Mouse (Mus musculus): ENCODE measurements around the gene Ckb. TPM values are rescaled to one million over a fixed set of nuclear protein-coding genes. Genes with fewer than 3 reads are reported as not detected.

The Ckb gene
- total and polyA plus RNA-seq, 2 experiments from 2014 or later = 2,405 to 3,255 TPM

DNA sequence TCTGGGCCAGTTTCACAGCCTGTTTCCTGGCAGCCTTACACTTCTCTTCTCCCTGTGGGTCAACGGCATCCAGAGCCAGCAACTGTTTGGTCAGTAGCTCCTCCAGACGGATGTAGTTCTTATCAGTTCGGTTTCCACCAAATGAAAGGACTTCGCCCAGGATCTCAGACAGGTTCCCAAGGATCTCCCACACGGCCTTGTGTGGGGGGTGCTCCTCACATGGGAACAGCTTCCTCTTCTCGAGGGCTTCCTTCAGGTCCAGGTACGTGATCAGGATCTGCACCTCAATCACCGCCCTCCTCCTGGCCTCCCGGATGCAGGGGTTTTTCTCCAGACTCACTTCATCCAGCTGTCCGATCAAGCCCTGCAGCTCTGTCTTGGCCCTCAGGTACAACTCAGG lies 38.0 kb upstream of the Ckb start:
- 94% methylated on average over 10 of the region's 10 CpGs for WGBS
- no peak overlapping the region for H3K27ac ChIP-seq
- H3K9me3 ChIP-seq (ENCODE audit: low read length) = no peaks in the 10 kb centered on the region
- H3K36me3 ChIP-seq (ENCODE audit: insufficient read depth, low read length) = peaks cover 24% of the 10 kb centered on the region
- H3K4me1 ChIP-seq (ENCODE audit: insufficient read depth, low read length) = peaks cover 9% of the 10 kb centered on the region
- no peak for DNase-seq (ENCODE audit: low spot score)
- H3K27me3 ChIP-seq (ENCODE audit: insufficient read depth, low read length) = no peaks in the 10 kb centered on the region
- no peak for ATAC-seq
- no peak overlapping the region for H3K9ac ChIP-seq (replicated peaks; ENCODE audit: low read length)
- no peak for TF ChIP-seq CTCF (IDR thresholded peaks at IDR 0.05; ENCODE audit: low read depth)
- H3K4me2 ChIP-seq (ENCODE audit: low read depth, low read length) = no peak overlapping the region
- no peak overlapping the region for H3K4me3 ChIP-seq (ENCODE audit: low read length)

DNA sequence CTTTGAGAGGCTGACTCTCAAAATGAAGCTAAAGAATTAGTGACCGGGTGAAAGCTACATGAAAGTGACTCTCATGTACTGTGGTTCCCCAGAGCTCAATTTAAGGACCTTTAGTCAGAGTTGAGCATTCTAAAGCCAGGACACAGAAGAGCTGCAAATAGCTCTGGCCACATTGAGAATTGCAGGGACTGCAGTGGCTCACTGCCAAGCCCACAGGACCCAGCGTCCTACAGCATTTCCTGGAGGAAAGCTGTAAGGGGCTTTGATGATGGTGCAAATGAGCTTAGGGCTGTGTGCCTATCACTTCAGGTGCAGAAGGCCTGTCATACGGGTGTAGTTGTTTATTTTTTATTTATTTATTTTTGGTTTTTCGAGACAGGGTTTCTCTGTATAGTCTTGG lies 36.0 kb upstream of the Ckb start:
- Histone ChIP-seq H3K36me3 (ENCODE audit: insufficient read depth, low read length) (peaks cover 24% of the 10 kb centered on the region), H3K9me3 (ENCODE audit: low read length) (no peaks in the 10 kb centered on the region), H3K4me2 (ENCODE audit: low read depth, low read length) (no peak overlapping the region), H3K9ac (replicated peaks; ENCODE audit: low read length) (no peak overlapping the region), H3K4me1 (ENCODE audit: insufficient read depth, low read length) (peaks cover 9% of the 10 kb centered on the region), H3K27me3 (ENCODE audit: insufficient read depth, low read length) (no peaks in the 10 kb centered on the region), H3K4me3 (ENCODE audit: low read length) (no peak overlapping the region), H3K27ac (peak overlapping the region; percentile 22; the same call in 1 of the 2 replicates)
- peak; percentile 22; the same call in 1 of the 2 replicates for TF ChIP-seq CTCF (IDR thresholded peaks at IDR 0.05; ENCODE audit: low read depth)
- no peak for ATAC-seq
- DNase-seq (ENCODE audit: low spot score) = no peak
- WGBS = 61% methylated on average over 4 of the region's 4 CpGs

DNA sequence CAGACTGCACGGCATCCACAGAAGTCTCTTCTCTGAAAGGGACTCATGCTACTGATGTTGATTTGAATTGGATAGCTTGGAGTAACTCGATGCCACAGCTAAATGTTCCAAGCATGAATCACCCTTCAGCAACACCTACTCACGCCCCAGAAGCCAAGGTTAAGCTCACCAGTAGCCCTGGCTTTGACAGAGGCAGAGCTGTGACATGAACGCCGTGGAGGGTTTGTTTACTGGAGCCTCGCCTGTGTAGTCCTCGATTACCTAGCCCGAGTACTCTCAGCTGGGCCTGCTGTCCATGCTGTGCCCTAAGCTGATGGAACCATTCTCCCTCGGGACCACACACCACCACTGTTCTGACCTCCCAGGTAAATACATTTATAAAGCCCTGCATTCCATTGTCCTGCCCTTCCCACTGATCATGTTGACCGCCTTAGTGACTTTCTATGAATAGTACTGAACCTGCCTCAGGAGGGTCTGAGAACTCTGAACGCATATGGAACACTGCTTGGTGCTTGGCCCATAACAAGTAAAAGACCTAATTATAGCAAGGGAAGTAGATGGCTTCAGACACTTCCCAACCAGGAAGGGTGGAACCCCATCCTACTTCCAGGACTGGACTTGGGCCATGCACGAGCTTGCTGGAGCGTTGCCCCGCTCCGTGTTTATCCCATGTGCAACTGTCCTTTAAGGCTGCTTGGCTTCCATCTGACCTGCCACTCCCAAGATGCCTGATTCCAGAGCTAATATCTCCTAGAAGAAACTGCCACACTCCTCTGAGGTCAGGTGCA lies 33.2 kb upstream of the Ckb start:
- H3K9me3 ChIP-seq (ENCODE audit: low read length) = no peaks in the 10 kb centered on the region
- WGBS = 76% methylated on average over 15 of the region's 15 CpGs

DNA sequence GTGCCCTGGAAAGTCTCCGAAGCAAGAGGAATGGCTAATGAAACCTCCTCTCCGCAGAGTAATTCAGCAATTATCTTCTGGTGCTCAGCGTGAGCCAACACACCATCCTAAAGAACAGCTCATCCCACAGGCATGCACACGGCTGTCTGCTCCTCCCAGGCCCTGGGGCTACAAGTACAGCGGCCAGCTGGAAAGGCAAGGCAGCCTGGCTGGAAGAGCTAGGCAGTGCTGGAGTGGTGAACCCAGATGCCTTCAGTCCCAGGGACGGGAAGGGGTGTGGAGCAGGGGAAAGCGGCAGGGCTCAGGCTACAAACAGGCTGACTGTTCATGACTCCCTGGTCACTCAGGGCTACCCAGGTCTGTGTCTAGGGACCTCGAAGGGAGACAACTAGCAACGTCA lies 32.5 kb upstream of the Ckb start:
- Histone ChIP-seq H3K27ac (peak overlapping the region; percentile 55), H3K36me3 (ENCODE audit: insufficient read depth, low read length) (peaks cover 8% of the 10 kb centered on the region; the same call in 1 of the 2 replicates), H3K9me3 (ENCODE audit: low read length) (no peaks in the 10 kb centered on the region), H3K27me3 (ENCODE audit: insufficient read depth, low read length) (no peaks in the 10 kb centered on the region), H3K9ac (replicated peaks; ENCODE audit: low read length) (no peak overlapping the region), H3K4me3 (ENCODE audit: low read length) (no peak overlapping the region), H3K4me2 (ENCODE audit: low read depth, low read length) (no peak overlapping the region), H3K4me1 (ENCODE audit: insufficient read depth, low read length) (no peaks in the 10 kb centered on the region)
- 42% methylated on average over 9 of the region's 9 CpGs for WGBS
- DNase-seq (ENCODE audit: low spot score) = peak; percentile 26
- TF ChIP-seq CTCF (IDR thresholded peaks at IDR 0.05; ENCODE audit: low read depth) = no peak
- peak; percentile 13; the same call in 1 of the 2 replicates for ATAC-seq

More for the DNA sequence above, 33.2 kb upstream of the Ckb start:
- Histone ChIP-seq H3K4me3 (ENCODE audit: low read length) (no peak overlapping the region), H3K36me3 (ENCODE audit: insufficient read depth, low read length) (peaks cover 15% of the 10 kb centered on the region), H3K4me1 (ENCODE audit: insufficient read depth, low read length) (no peaks in the 10 kb centered on the region), H3K9ac (replicated peaks; ENCODE audit: low read length) (no peak overlapping the region), H3K4me2 (ENCODE audit: low read depth, low read length) (no peak overlapping the region), H3K27ac (peak overlapping the region; percentile 55; the same call in 1 of the 2 replicates), H3K27me3 (ENCODE audit: insufficient read depth, low read length) (no peaks in the 10 kb centered on the region)
- TF ChIP-seq CTCF (IDR thresholded peaks at IDR 0.05; ENCODE audit: low read depth) = no peak
- no peak for ATAC-seq
- DNase-seq (ENCODE audit: low spot score) = no peak

DNA sequence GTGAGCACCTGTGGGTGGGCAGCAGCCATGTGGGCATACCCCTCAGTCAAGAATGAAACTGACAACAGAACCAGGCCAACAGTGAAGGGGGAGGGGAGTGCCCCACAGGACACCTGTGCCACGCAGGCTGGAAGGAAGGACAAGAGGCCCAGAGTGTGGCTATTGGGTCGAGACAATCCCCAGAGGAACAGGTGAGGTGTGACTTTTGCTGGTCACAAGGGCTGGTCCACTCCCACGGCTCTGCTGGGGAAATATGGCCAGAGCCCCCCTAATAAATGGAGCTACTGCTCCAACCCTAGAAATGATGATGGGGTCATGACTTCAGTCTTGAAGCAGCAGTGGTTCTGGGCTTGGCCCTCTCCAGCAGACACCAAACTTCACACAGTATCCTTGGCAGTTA lies 31.2 kb upstream of the Ckb start:
- Histone ChIP-seq H3K9ac (replicated peaks; ENCODE audit: low read length) (no peak overlapping the region), H3K4me1 (ENCODE audit: insufficient read depth, low read length) (no peaks in the 10 kb centered on the region), H3K27ac (no peak overlapping the region), H3K36me3 (ENCODE audit: insufficient read depth, low read length) (no peaks in the 10 kb centered on the region), H3K4me3 (ENCODE audit: low read length) (no peak overlapping the region), H3K9me3 (ENCODE audit: low read length) (no peaks in the 10 kb centered on the region), H3K4me2 (ENCODE audit: low read depth, low read length) (no peak overlapping the region), H3K27me3 (ENCODE audit: insufficient read depth, low read length) (no peaks in the 10 kb centered on the region)
- WGBS = 72% methylated on average over 3 of the region's 3 CpGs
- DNase-seq (ENCODE audit: low spot score) (no peak), ATAC-seq (no peak)
- TF ChIP-seq CTCF (IDR thresholded peaks at IDR 0.05; ENCODE audit: low read depth) = no peak

DNA sequence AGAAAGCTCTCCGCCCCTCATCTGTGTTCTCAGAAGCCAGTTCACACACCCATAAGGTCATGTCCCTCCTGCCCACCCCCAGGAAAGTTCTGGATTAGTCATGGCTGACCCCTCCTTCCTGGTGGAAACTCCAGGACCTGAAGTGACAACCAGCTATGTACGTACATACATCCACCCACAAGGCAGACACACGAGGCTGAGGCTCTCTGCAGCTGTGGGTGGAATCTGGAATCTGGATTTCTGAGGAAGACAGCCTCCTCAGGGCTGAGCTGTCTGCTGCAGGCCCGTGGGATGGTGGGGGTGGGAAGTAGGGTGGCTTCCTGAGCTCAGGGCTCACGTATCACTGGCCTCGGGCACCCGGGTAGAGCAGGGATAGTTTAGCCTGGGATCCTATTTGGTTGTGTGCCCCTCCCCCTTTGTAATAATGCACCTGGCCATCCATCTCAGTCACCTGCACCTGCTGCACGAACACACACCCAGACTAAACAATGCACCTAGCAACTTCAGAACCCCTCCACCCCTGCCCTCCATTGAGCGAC lies 28.9 kb upstream of the Ckb start:
- no peaks in the 10 kb centered on the region for H3K4me1 ChIP-seq (ENCODE audit: insufficient read depth, low read length)
- 80% methylated on average over 9 of the region's 9 CpGs for WGBS
- no peak overlapping the region for H3K4me2 ChIP-seq (ENCODE audit: low read depth, low read length)
- ATAC-seq (no peak), DNase-seq (ENCODE audit: low spot score) (no peak)
- TF ChIP-seq CTCF (IDR thresholded peaks at IDR 0.05; ENCODE audit: low read depth) = no peak
- H3K36me3 ChIP-seq (ENCODE audit: insufficient read depth, low read length) = no peaks in the 10 kb centered on the region
- no peak overlapping the region for H3K4me3 ChIP-seq (ENCODE audit: low read length)
- no peaks in the 10 kb centered on the region for H3K9me3 ChIP-seq (ENCODE audit: low read length)
- no peak overlapping the region for H3K9ac ChIP-seq (replicated peaks; ENCODE audit: low read length)
- no peak overlapping the region for H3K27ac ChIP-seq
- H3K27me3 ChIP-seq (ENCODE audit: insufficient read depth, low read length) = no peaks in the 10 kb centered on the region

DNA sequence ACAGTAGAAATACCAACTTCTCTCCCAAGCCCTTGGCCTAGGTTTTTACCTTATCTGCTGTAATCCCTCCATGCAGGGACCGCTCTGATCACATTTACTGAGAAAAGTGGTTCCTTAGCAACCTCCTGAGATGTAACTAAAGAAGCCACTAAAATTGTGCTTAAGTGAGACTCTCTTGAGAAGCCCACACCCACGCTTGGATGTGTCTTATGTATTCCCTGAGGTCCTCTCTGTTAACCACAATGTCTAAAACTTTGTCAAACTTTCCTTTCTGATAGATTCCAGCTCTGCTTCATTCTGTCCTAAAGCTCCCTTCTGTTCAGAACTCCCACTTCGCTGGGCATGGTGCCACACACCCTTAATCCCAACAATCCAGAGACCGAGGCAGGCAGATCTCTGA lies 27.4 kb upstream of the Ckb start:
- no peak overlapping the region for H3K27ac ChIP-seq
- no peaks in the 10 kb centered on the region for H3K36me3 ChIP-seq (ENCODE audit: insufficient read depth, low read length)
- TF ChIP-seq CTCF (IDR thresholded peaks at IDR 0.05; ENCODE audit: low read depth) = no peak
- no peaks in the 10 kb centered on the region for H3K27me3 ChIP-seq (ENCODE audit: insufficient read depth, low read length)
- H3K4me1 ChIP-seq (ENCODE audit: insufficient read depth, low read length) = peaks cover 9% of the 10 kb centered on the region
- WGBS = 76% methylated on average over 4 of the region's 4 CpGs
- no peak overlapping the region for H3K4me3 ChIP-seq (ENCODE audit: low read length)
- ATAC-seq (no peak), DNase-seq (ENCODE audit: low spot score) (no peak)
- H3K4me2 ChIP-seq (ENCODE audit: low read depth, low read length) = no peak overlapping the region
- no peaks in the 10 kb centered on the region for H3K9me3 ChIP-seq (ENCODE audit: low read length)
- no peak overlapping the region for H3K9ac ChIP-seq (replicated peaks; ENCODE audit: low read length)

Data from hindbrain, postnatal 0 days (tissue).